Mouse (Mus musculus): ENCODE results near the gene Pkp1.

- TF ChIP-seq EP300 (IDR thresholded peaks at IDR 0.05; ENCODE audit: insufficient read depth, low read depth, low read length) = no peak
- no peak for TF ChIP-seq POLR2A (IDR thresholded peaks at IDR 0.05; ENCODE audit: insufficient read depth, low read length)
These were observed 75.3 kb downstream of the Pkp1 start for GRCm38 (mm10) chr1:135843519-135844262.

Measured in ES-Bruce4 (cell line).